Mouse (Mus musculus) neural tube, embryonic 15.5 days (tissue): Measurements from ENCODE around the gene Tcp11. TPM values are rescaled to one million over a fixed set of nuclear protein-coding genes. Genes with fewer than 3 reads are reported as not detected.

Experiments used
- ATAC-seq: fragments of 200-750 bp; cut with Nextera tagmentation; 2 replicates; pipeline ENCODE4 v1.8.0; 2017; ENCODE audit warnings: mild to moderate bottlenecking, moderate TSS enrichment, moderate library complexity; ENCODE audit not compliant: low FRiP score
- H3K27ac ChIP-seq: fragments of 300-500 bp; sonication (generic); replicated peaks from 2 replicates; pipeline ENCODE4 v1.5.1; 2015; ENCODE audit warnings: mild to moderate bottlenecking, inconsistent platforms
- H3K27me3 ChIP-seq: fragments of 300-500 bp; sonication (generic); replicated peaks from 2 replicates; pipeline ENCODE4 v1.6.1; 2015; ENCODE audit warnings: inconsistent platforms
- H3K36me3 ChIP-seq: fragments of 300-500 bp; sonication (generic); 2 replicates; pipeline ENCODE4 v1.6.1; 2015; ENCODE audit warnings: inconsistent platforms
- H3K4me1 ChIP-seq: fragments of 300-500 bp; sonication (generic); 2 replicates; pipeline ENCODE4 v1.6.1; 2015; ENCODE audit warnings: inconsistent platforms
- H3K4me2 ChIP-seq: fragments of 300-500 bp; sonication (generic); 2 replicates; pipeline ENCODE4 v1.6.1; 2015; ENCODE audit warnings: inconsistent platforms, mild to moderate bottlenecking, moderate library complexity
- H3K4me3 ChIP-seq: fragments of 300-500 bp; sonication (generic); replicated peaks from 2 replicates; pipeline ENCODE4 v1.5.1; 2015; ENCODE audit warnings: mild to moderate bottlenecking, inconsistent platforms
- H3K9ac ChIP-seq: fragments of 300-500 bp; sonication (generic); replicated peaks from 2 replicates; pipeline ENCODE4 v1.6.1; 2015; ENCODE audit warnings: mild to moderate bottlenecking, inconsistent platforms
- H3K9me3 ChIP-seq: fragments of 300-500 bp; sonication (generic); replicated peaks from 2 replicates; pipeline ENCODE4 v1.6.1; 2016; ENCODE audit warnings: inconsistent platforms
- WGBS: fragments of 180-500 bp; shearing (Covaris S2); methylation state at CpG from one replicate; pipeline ENCODE4 v1.1.7; 2015; ENCODE audit warnings: mixed read lengths; 5-methylcytosine and 5-hydroxymethylcytosine counted together
- polyA plus RNA-seq: library from polyadenylated mRNA; unstranded; fragments of >200 nt; fragmentation: Nextera tagmentation; extraction: Ambion mirVana; gene quantifications from 2 replicates; pipeline ENCODE4 v1.2.1, GENCODE M21; 2015

The Tcp11 gene
- polyA plus RNA-seq, 1 experiment from 2014 or later = 1.4 TPM

GRCm38 (mm10) chr17:28082863-28083262 lies 2.4 kb upstream of the Tcp11 start:
- no peak overlapping the region for H3K4me2 ChIP-seq
- H3K4me1 ChIP-seq = peaks cover 29% of the 10 kb centered on the region
- no peaks in the 10 kb centered on the region for H3K36me3 ChIP-seq
- no peaks in the 10 kb centered on the region for H3K9me3 ChIP-seq
- ATAC-seq = no peak
- 68% methylated on average over 13 of the region's 13 CpGs for WGBS
- H3K27ac ChIP-seq = no peak overlapping the region
- H3K9ac ChIP-seq = no peak overlapping the region
- no peaks in the 10 kb centered on the region for H3K27me3 ChIP-seq
- no peak overlapping the region for H3K4me3 ChIP-seq

- H3K9me3 ChIP-seq = no peaks in the 10 kb centered on the region
- H3K4me2 ChIP-seq = no peak overlapping the region
- no peak overlapping the region for H3K4me3 ChIP-seq
- ATAC-seq = no peak
- 94% methylated on average over 7 of the region's 7 CpGs for WGBS
- peaks cover 25% of the 10 kb centered on the region for H3K4me1 ChIP-seq
- no peak overlapping the region for H3K27ac ChIP-seq
- H3K27me3 ChIP-seq = no peaks in the 10 kb centered on the region
- H3K9ac ChIP-seq = no peak overlapping the region
- no peaks in the 10 kb centered on the region for H3K36me3 ChIP-seq
These were observed 1.4 kb upstream of the Tcp11 start for GRCm38 (mm10) chr17:28081856-28082255.

- Histone ChIP-seq H3K4me1 (peaks cover 25% of the 10 kb centered on the region), H3K4me3 (no peak overlapping the region), H3K9me3 (no peaks in the 10 kb centered on the region), H3K36me3 (no peaks in the 10 kb centered on the region), H3K27me3 (no peaks in the 10 kb centered on the region), H3K9ac (no peak overlapping the region), H3K27ac (no peak overlapping the region), H3K4me2 (no peak overlapping the region)
- ATAC-seq = no peak
- 44% methylated on average over 9 of the region's 9 CpGs for WGBS
These were observed 946 bp upstream of the Tcp11 start for GRCm38 (mm10) chr17:28081385-28081784.

GRCm38 (mm10) chr17:28080817-28081165 lies 352 bp upstream of the Tcp11 start:
- peak overlapping the region; percentile 61 for H3K4me3 ChIP-seq
- WGBS = 10% methylated on average over 9 of the region's 9 CpGs
- peaks cover 25% of the 10 kb centered on the region for H3K4me1 ChIP-seq
- peak; percentile 29 for ATAC-seq
- no peaks in the 10 kb centered on the region for H3K27me3 ChIP-seq
- peak overlapping the region; percentile 100 for H3K4me2 ChIP-seq
- H3K9ac ChIP-seq = no peak overlapping the region
- H3K27ac ChIP-seq = no peak overlapping the region
- no peaks in the 10 kb centered on the region for H3K36me3 ChIP-seq
- H3K9me3 ChIP-seq = no peaks in the 10 kb centered on the region

GRCm38 (mm10) chr17:28079618-28080017 lies 821 bp downstream of the Tcp11 start:
- H3K4me1 ChIP-seq = peaks cover 18% of the 10 kb centered on the region
- H3K4me2 ChIP-seq = peak overlapping the region; percentile 100
- H3K9me3 ChIP-seq = no peaks in the 10 kb centered on the region
- H3K27ac ChIP-seq = 0 out of 2 replicates have a peak overlapping the region, but pooled peaks have one; percentile 5
- H3K4me3 ChIP-seq = peak overlapping the region; percentile 61
- no peaks in the 10 kb centered on the region for H3K27me3 ChIP-seq
- peak overlapping the region; percentile 61 for H3K9ac ChIP-seq
- no peaks in the 10 kb centered on the region for H3K36me3 ChIP-seq
- ATAC-seq = peak; percentile 60
- under 1% methylated on average over 25 of the region's 25 CpGs for WGBS

GRCm38 (mm10) chr17:28078028-28078427 lies 2.4 kb downstream of the Tcp11 start:
- 89% methylated on average over 9 of the region's 9 CpGs for WGBS
- Histone ChIP-seq H3K27ac (no peak overlapping the region), H3K4me2 (no peak overlapping the region), H3K36me3 (no peaks in the 10 kb centered on the region), H3K27me3 (no peaks in the 10 kb centered on the region), H3K9ac (no peak overlapping the region), H3K4me1 (peaks cover 14% of the 10 kb centered on the region), H3K4me3 (no peak overlapping the region), H3K9me3 (no peaks in the 10 kb centered on the region; the same call in 1 of the 2 replicates)
- no peak for ATAC-seq

GRCm38 (mm10) chr17:28074486-28074885 lies 6.0 kb downstream of the Tcp11 start:
- H3K4me2 ChIP-seq = no peak overlapping the region
- no peak overlapping the region for H3K4me3 ChIP-seq
- no peaks in the 10 kb centered on the region for H3K36me3 ChIP-seq
- 72% methylated on average over 7 of the region's 7 CpGs for WGBS
- H3K4me1 ChIP-seq = peaks cover 2% of the 10 kb centered on the region; the same call in 1 of the 2 replicates
- no peaks in the 10 kb centered on the region; the same call in 1 of the 2 replicates for H3K9me3 ChIP-seq
- ATAC-seq = no peak
- no peak overlapping the region for H3K27ac ChIP-seq
- no peak overlapping the region for H3K9ac ChIP-seq
- no peaks in the 10 kb centered on the region for H3K27me3 ChIP-seq

- Histone ChIP-seq H3K9ac (no peak overlapping the region), H3K4me2 (no peak overlapping the region), H3K4me3 (no peak overlapping the region), H3K9me3 (no peaks in the 10 kb centered on the region; the same call in 1 of the 2 replicates), H3K27me3 (no peaks in the 10 kb centered on the region), H3K36me3 (no peaks in the 10 kb centered on the region), H3K4me1 (no peaks in the 10 kb centered on the region), H3K27ac (no peak overlapping the region)
- WGBS = 72% methylated on average over 2 of the region's 2 CpGs
- no peak for ATAC-seq
These were observed 7.7 kb downstream of the Tcp11 start for GRCm38 (mm10) chr17:28072730-28073129.

GRCm38 (mm10) chr17:28070256-28070655 lies 10.2 kb downstream of the Tcp11 start:
- H3K9me3 ChIP-seq = no peaks in the 10 kb centered on the region; the same call in 1 of the 2 replicates
- no peaks in the 10 kb centered on the region for H3K4me1 ChIP-seq
- H3K4me2 ChIP-seq = no peak overlapping the region
- no peak for ATAC-seq
- H3K27me3 ChIP-seq = no peaks in the 10 kb centered on the region
- H3K4me3 ChIP-seq = no peak overlapping the region
- no peaks in the 10 kb centered on the region for H3K36me3 ChIP-seq
- no peak overlapping the region for H3K27ac ChIP-seq
- 81% methylated on average over 13 of the region's 13 CpGs for WGBS
- no peak overlapping the region for H3K9ac ChIP-seq

- ATAC-seq = no peak
- no peak overlapping the region for H3K4me2 ChIP-seq
- H3K27ac ChIP-seq = no peak overlapping the region
- no peak overlapping the region for H3K9ac ChIP-seq
- no peaks in the 10 kb centered on the region for H3K36me3 ChIP-seq
- 38% methylated on average over 12 of the region's 12 CpGs for WGBS
- no peaks in the 10 kb centered on the region for H3K4me1 ChIP-seq
- H3K9me3 ChIP-seq = no peaks in the 10 kb centered on the region; the same call in 1 of the 2 replicates
- H3K27me3 ChIP-seq = no peaks in the 10 kb centered on the region
- H3K4me3 ChIP-seq = no peak overlapping the region
These were observed 11.0 kb downstream of the Tcp11 start for GRCm38 (mm10) chr17:28069446-28069845.

GRCm38 (mm10) chr17:28067303-28067702 lies 13.1 kb downstream of the Tcp11 start:
- H3K9me3 ChIP-seq = no peaks in the 10 kb centered on the region
- no peaks in the 10 kb centered on the region for H3K4me1 ChIP-seq
- no peak overlapping the region for H3K27ac ChIP-seq
- H3K4me2 ChIP-seq = no peak overlapping the region
- no peaks in the 10 kb centered on the region for H3K27me3 ChIP-seq
- H3K36me3 ChIP-seq = no peaks in the 10 kb centered on the region
- 82% methylated on average over 4 of the region's 4 CpGs for WGBS
- H3K4me3 ChIP-seq = no peak overlapping the region
- H3K9ac ChIP-seq = no peak overlapping the region
- ATAC-seq = no peak

- Histone ChIP-seq H3K36me3 (peaks cover 31% of the 10 kb centered on the region), H3K27ac (no peak overlapping the region), H3K27me3 (no peaks in the 10 kb centered on the region), H3K4me3 (no peak overlapping the region), H3K9ac (no peak overlapping the region), H3K9me3 (no peaks in the 10 kb centered on the region), H3K4me2 (no peak overlapping the region), H3K4me1 (no peaks in the 10 kb centered on the region)
- WGBS = 75% methylated on average over 6 of the region's 6 CpGs
- no peak for ATAC-seq
These were observed 17.3 kb downstream of the Tcp11 start for GRCm38 (mm10) chr17:28063163-28063562.

GRCm38 (mm10) chr17:28062710-28063109 lies 17.7 kb downstream of the Tcp11 start:
- no peak overlapping the region for H3K9ac ChIP-seq
- no peaks in the 10 kb centered on the region for H3K27me3 ChIP-seq
- H3K4me2 ChIP-seq = no peak overlapping the region
- H3K36me3 ChIP-seq = peaks cover 35% of the 10 kb centered on the region
- no peaks in the 10 kb centered on the region for H3K9me3 ChIP-seq
- H3K27ac ChIP-seq = no peak overlapping the region
- no peak overlapping the region for H3K4me3 ChIP-seq
- 82% methylated on average over 7 of the region's 7 CpGs for WGBS
- no peaks in the 10 kb centered on the region for H3K4me1 ChIP-seq
- ATAC-seq = no peak
